Mouse (Mus musculus): ENCODE results near the gene Aqp2. TPM values are rescaled to one million over a fixed set of nuclear protein-coding genes. Genes with fewer than 3 reads are reported as not detected.
A peak's percentile ranks its signal among the peaks of the same experiment; 100 is the strongest.

Aqp2 gene
- polyA plus RNA-seq, 1 experiment from 2014 or later, result not detected

- no peak overlapping the region for H3K9ac ChIP-seq (replicated peaks)
- no peaks in the 10 kb centered on the region for H3K9me3 ChIP-seq (replicated peaks)
- H3K27me3 ChIP-seq (replicated peaks), result no peaks in the 10 kb centered on the region
- no peaks in the 10 kb centered on the region for H3K36me3 ChIP-seq
- ATAC-seq (ENCODE audit: low FRiP score), result no peak
- no peaks in the 10 kb centered on the region for H3K4me1 ChIP-seq
- H3K27ac ChIP-seq (replicated peaks), result no peak overlapping the region
- 77% methylated on average over 10 of the region's 10 CpGs for WGBS
- H3K4me3 ChIP-seq (replicated peaks), result no peak overlapping the region
- H3K4me2 ChIP-seq, result no peak overlapping the region
Measured at GRCm38 (mm10) chr15:99560246-99560645, 18.6 kb upstream of the Aqp2 start.

- H3K9me3 ChIP-seq (replicated peaks), result no peaks in the 10 kb centered on the region
- H3K4me2 ChIP-seq, result no peak overlapping the region
- no peaks in the 10 kb centered on the region for H3K4me1 ChIP-seq
- H3K36me3 ChIP-seq, result no peaks in the 10 kb centered on the region
- H3K27me3 ChIP-seq (replicated peaks), result no peaks in the 10 kb centered on the region
- H3K27ac ChIP-seq (replicated peaks), result no peak overlapping the region
- WGBS, result 85% methylated on average over 4 of the region's 4 CpGs
- no peak for ATAC-seq (ENCODE audit: low FRiP score)
- H3K4me3 ChIP-seq (replicated peaks), result no peak overlapping the region
- H3K9ac ChIP-seq (replicated peaks), result no peak overlapping the region
Measured at GRCm38 (mm10) chr15:99567371-99567770, 11.5 kb upstream of the Aqp2 start.

- no peaks in the 10 kb centered on the region for H3K9me3 ChIP-seq (replicated peaks)
- no peak for ATAC-seq (ENCODE audit: low FRiP score)
- WGBS, result 65% methylated on average over 6 of the region's 6 CpGs
- H3K27me3 ChIP-seq (replicated peaks), result no peaks in the 10 kb centered on the region
- H3K4me2 ChIP-seq, result no peak overlapping the region
- no peak overlapping the region for H3K9ac ChIP-seq (replicated peaks)
- H3K4me1 ChIP-seq, result no peaks in the 10 kb centered on the region
- H3K4me3 ChIP-seq (replicated peaks), result no peak overlapping the region
- H3K36me3 ChIP-seq, result no peaks in the 10 kb centered on the region
- H3K27ac ChIP-seq (replicated peaks), result no peak overlapping the region
Measured at GRCm38 (mm10) chr15:99568682-99569081, 10.2 kb upstream of the Aqp2 start.

- H3K9me3 ChIP-seq (replicated peaks), result no peaks in the 10 kb centered on the region
- no peaks in the 10 kb centered on the region for H3K27me3 ChIP-seq (replicated peaks)
- H3K27ac ChIP-seq (replicated peaks), result no peak overlapping the region
- no peaks in the 10 kb centered on the region for H3K36me3 ChIP-seq
- H3K9ac ChIP-seq (replicated peaks), result no peak overlapping the region
- no peak overlapping the region for H3K4me3 ChIP-seq (replicated peaks)
- H3K4me2 ChIP-seq, result no peak overlapping the region
- WGBS, result 88% methylated on average over 10 of the region's 10 CpGs
- no peak for ATAC-seq (ENCODE audit: low FRiP score)
- H3K4me1 ChIP-seq, result no peaks in the 10 kb centered on the region
Measured at GRCm38 (mm10) chr15:99569123-99569522, 9.7 kb upstream of the Aqp2 start.

GRCm38 (mm10) chr15:99583463-99584344 lies 4.8 kb downstream of the Aqp2 start:
- WGBS, result 1% methylated on average over 50 of the region's 54 CpGs
- 0 out of 2 replicates have a peak overlapping the region, but pooled peaks have one; percentile 15 for H3K9ac ChIP-seq (replicated peaks)

GRCm38 (mm10) chr15:99584407-99585202 lies 5.8 kb downstream of the Aqp2 start:
- no peak for ATAC-seq (ENCODE audit: low FRiP score)
- Histone ChIP-seq H3K9me3 (replicated peaks) (no peaks in the 10 kb centered on the region), H3K9ac (replicated peaks) (0 out of 2 replicates have a peak overlapping the region, but pooled peaks have one; percentile 0), H3K27ac (replicated peaks) (no peak overlapping the region), H3K27me3 (replicated peaks) (peaks cover 92% of the 10 kb centered on the region), H3K4me2 (peak overlapping the region; percentile 53), H3K36me3 (no peaks in the 10 kb centered on the region), H3K4me1 (peaks cover 23% of the 10 kb centered on the region), H3K4me3 (replicated peaks) (peak overlapping the region; percentile 15)
- WGBS, result 3% methylated on average over 24 of the region's 24 CpGs

More at GRCm38 (mm10) chr15:99583463-99584344, 4.8 kb downstream of the Aqp2 start:
- Histone ChIP-seq H3K4me1 (peaks cover 23% of the 10 kb centered on the region), H3K4me2 (peak overlapping the region; percentile 53), H3K36me3 (no peaks in the 10 kb centered on the region), H3K9me3 (replicated peaks) (no peaks in the 10 kb centered on the region), H3K4me3 (replicated peaks) (peak overlapping the region; percentile 26), H3K27ac (replicated peaks) (no peak overlapping the region), H3K27me3 (replicated peaks) (peaks cover 89% of the 10 kb centered on the region)
- peak; percentile 23; the same call in 1 of the 2 replicates for ATAC-seq (ENCODE audit: low FRiP score)

GRCm38 (mm10) chr15:99585741-99586140 lies 6.9 kb downstream of the Aqp2 start:
- H3K36me3 ChIP-seq, result no peaks in the 10 kb centered on the region
- H3K4me1 ChIP-seq, result peaks cover 29% of the 10 kb centered on the region
- H3K9me3 ChIP-seq (replicated peaks), result no peaks in the 10 kb centered on the region
- no peak overlapping the region for H3K4me2 ChIP-seq
- H3K9ac ChIP-seq (replicated peaks), result no peak overlapping the region
- ATAC-seq (ENCODE audit: low FRiP score), result no peak
- H3K4me3 ChIP-seq (replicated peaks), result no peak overlapping the region
- WGBS, result 79% methylated on average over 6 of the region's 6 CpGs
- H3K27ac ChIP-seq (replicated peaks), result no peak overlapping the region
- H3K27me3 ChIP-seq (replicated peaks), result peaks cover 93% of the 10 kb centered on the region

GRCm38 (mm10) chr15:99586525-99586924 lies 7.7 kb downstream of the Aqp2 start:
- H3K4me3 ChIP-seq (replicated peaks), result no peak overlapping the region
- 90% methylated on average over 3 of the region's 3 CpGs for WGBS
- no peak overlapping the region for H3K27ac ChIP-seq (replicated peaks)
- no peaks in the 10 kb centered on the region for H3K9me3 ChIP-seq (replicated peaks)
- peaks cover 93% of the 10 kb centered on the region for H3K27me3 ChIP-seq (replicated peaks)
- ATAC-seq (ENCODE audit: low FRiP score), result no peak
- H3K4me2 ChIP-seq, result no peak overlapping the region
- no peak overlapping the region for H3K9ac ChIP-seq (replicated peaks)
- no peaks in the 10 kb centered on the region for H3K36me3 ChIP-seq
- peaks cover 34% of the 10 kb centered on the region for H3K4me1 ChIP-seq

GRCm38 (mm10) chr15:99589237-99589636 lies 10.4 kb downstream of the Aqp2 start:
- WGBS, result 4% methylated on average over 9 of the region's 9 CpGs
- no peak for ATAC-seq (ENCODE audit: low FRiP score)

GRCm38 (mm10) chr15:99589704-99590103 lies 10.8 kb downstream of the Aqp2 start:
- Histone ChIP-seq H3K27me3 (replicated peaks) (peaks cover 95% of the 10 kb centered on the region), H3K9me3 (replicated peaks) (no peaks in the 10 kb centered on the region), H3K4me3 (replicated peaks) (no peak overlapping the region), H3K4me1 (peaks cover 15% of the 10 kb centered on the region), H3K36me3 (no peaks in the 10 kb centered on the region), H3K27ac (replicated peaks) (no peak overlapping the region), H3K9ac (replicated peaks) (no peak overlapping the region), H3K4me2 (no peak overlapping the region)
- WGBS, result 20% methylated on average over 7 of the region's 7 CpGs
- ATAC-seq (ENCODE audit: low FRiP score), result no peak

More at GRCm38 (mm10) chr15:99589237-99589636, 10.4 kb downstream of the Aqp2 start:
- Histone ChIP-seq H3K36me3 (no peaks in the 10 kb centered on the region), H3K4me3 (replicated peaks) (no peak overlapping the region), H3K27me3 (replicated peaks) (peaks cover 95% of the 10 kb centered on the region), H3K9ac (replicated peaks) (no peak overlapping the region), H3K4me2 (no peak overlapping the region), H3K9me3 (replicated peaks) (no peaks in the 10 kb centered on the region), H3K4me1 (peaks cover 19% of the 10 kb centered on the region), H3K27ac (replicated peaks) (no peak overlapping the region)

GRCm38 (mm10) chr15:99590429-99591084 lies 11.7 kb downstream of the Aqp2 start, which contains the start of gene Aqp5:
Gene Aqp5, plus strand, starts transcription at chr15:99590782.
- peak; percentile 74; the same call in 1 of the 2 replicates for ATAC-seq (ENCODE audit: low FRiP score)
- WGBS, result under 1% methylated on average over 51 of the region's 83 CpGs
- Histone ChIP-seq H3K4me1 (peaks cover 11% of the 10 kb centered on the region), H3K4me3 (replicated peaks) (peak within 1 kb of the TSS; percentile 43), H3K27me3 (replicated peaks) (peaks cover 94% of the 10 kb centered on the region), H3K4me2 (peak within 1 kb of the TSS; percentile 70), H3K36me3 (no peaks in the 10 kb centered on the region), H3K27ac (replicated peaks) (no peak within 1 kb of the TSS), H3K9me3 (replicated peaks) (no peaks in the 10 kb centered on the region), H3K9ac (replicated peaks) (peak within 1 kb of the TSS; percentile 32)

All from neural tube, embryonic 15.5 days (tissue).